Mouse (Mus musculus): ENCODE measurements around the gene Nuak2.

Gene Nuak2

GRCm38 (mm10) chr1:132381929-132382328 lies 66.0 kb downstream of the Nuak2 start:
- no peak for DNase-seq
